Mouse (Mus musculus): Measurements from ENCODE around the gene Cdca7l. TPM values are rescaled to one million over a fixed set of nuclear protein-coding genes. Genes with fewer than 3 reads are reported as not detected.
A peak's percentile ranks its signal among the peaks of the same experiment; 100 is the strongest.

Cdca7l gene
- polyA plus RNA-seq, 1 experiment from 2014 or later, result 41.5 TPM

- ATAC-seq (ENCODE audit: insufficient number of reproducible peaks, low FRiP score, low TSS enrichment, low read depth), result peak; percentile 89
- under 1% methylated on average over 75 of the region's 75 CpGs for WGBS
- H3K27me3 ChIP-seq, result 0 out of 2 replicates have a peak, but pooled peaks cover 5% of the 10 kb centered on the region
- peak overlapping the region; percentile 82 for H3K4me3 ChIP-seq
- H3K4me1 ChIP-seq, result peaks cover 6% of the 10 kb centered on the region
- peak overlapping the region; percentile 82 for H3K27ac ChIP-seq
- H3K9ac ChIP-seq, result peak overlapping the region; percentile 77
- H3K4me2 ChIP-seq, result peak overlapping the region; percentile 95
- no peaks in the 10 kb centered on the region for H3K9me3 ChIP-seq
- no peaks in the 10 kb centered on the region for H3K36me3 ChIP-seq
Measured at GRCm38 (mm10) chr12:117843302-117844074, 39.4 kb downstream of the Cdca7l start.

DNA sequence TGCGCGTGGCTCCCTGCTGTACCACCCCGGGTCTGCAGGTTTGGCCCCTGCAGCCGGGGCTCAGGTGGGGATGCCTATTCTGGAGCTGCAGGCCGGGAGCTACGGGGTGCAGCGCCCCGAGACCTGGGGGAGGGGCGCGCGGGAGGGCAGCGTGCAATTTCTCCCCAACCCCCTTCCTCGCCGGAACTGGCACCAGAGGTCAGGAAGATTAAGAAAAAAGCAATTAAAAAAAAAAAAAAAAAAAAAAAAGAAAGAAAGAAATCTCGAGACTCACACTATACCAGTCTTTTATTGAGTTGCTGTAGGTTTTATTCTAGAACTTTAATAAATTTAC, 40.0 kb downstream of the Cdca7l start:
- H3K9me3 ChIP-seq, result no peaks in the 10 kb centered on the region
- peak overlapping the region; percentile 82 for H3K4me3 ChIP-seq
- peaks cover 6% of the 10 kb centered on the region for H3K4me1 ChIP-seq
- ATAC-seq (ENCODE audit: insufficient number of reproducible peaks, low FRiP score, low TSS enrichment, low read depth), result no peak
- 0 out of 2 replicates have a peak, but pooled peaks cover 5% of the 10 kb centered on the region for H3K27me3 ChIP-seq
- H3K9ac ChIP-seq, result peak overlapping the region; percentile 77
- H3K27ac ChIP-seq, result peak overlapping the region; percentile 82; the same call in 1 of the 2 replicates
- 1% methylated on average over 15 of the region's 15 CpGs for WGBS
- H3K4me2 ChIP-seq, result peak overlapping the region; percentile 95
- no peaks in the 10 kb centered on the region for H3K36me3 ChIP-seq

DNA sequence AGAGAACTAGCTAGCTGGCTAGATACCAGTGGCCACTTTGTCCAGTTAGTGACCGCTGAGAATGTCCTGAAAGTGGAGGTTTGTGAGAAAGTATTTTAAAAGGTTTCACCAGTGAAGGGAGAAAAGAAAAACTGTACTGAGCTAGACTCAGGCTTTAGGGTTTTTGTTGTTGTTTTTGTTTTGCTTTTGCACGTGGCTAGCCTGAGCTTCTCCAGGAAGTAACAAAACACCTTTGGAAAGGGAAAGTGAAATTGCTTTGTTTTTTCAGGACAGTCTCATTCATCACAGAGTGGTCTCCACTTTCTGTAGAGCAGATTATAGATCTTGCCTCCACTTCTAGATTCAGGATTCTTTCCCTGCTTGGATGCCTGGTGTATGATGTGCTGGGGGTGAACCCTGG, 40.8 kb downstream of the Cdca7l start:
- no peak overlapping the region for H3K27ac ChIP-seq
- ATAC-seq (ENCODE audit: insufficient number of reproducible peaks, low FRiP score, low TSS enrichment, low read depth), result no peak
- 26% methylated on average over 2 of the region's 2 CpGs for WGBS
- 0 out of 2 replicates have a peak overlapping the region, but pooled peaks have one; percentile 26 for H3K9ac ChIP-seq
- H3K4me3 ChIP-seq, result peak overlapping the region; percentile 82
- peaks cover 6% of the 10 kb centered on the region for H3K4me1 ChIP-seq
- no peaks in the 10 kb centered on the region for H3K36me3 ChIP-seq
- H3K27me3 ChIP-seq, result 0 out of 2 replicates have a peak, but pooled peaks cover 5% of the 10 kb centered on the region
- peak overlapping the region; percentile 95 for H3K4me2 ChIP-seq
- H3K9me3 ChIP-seq, result no peaks in the 10 kb centered on the region

DNA sequence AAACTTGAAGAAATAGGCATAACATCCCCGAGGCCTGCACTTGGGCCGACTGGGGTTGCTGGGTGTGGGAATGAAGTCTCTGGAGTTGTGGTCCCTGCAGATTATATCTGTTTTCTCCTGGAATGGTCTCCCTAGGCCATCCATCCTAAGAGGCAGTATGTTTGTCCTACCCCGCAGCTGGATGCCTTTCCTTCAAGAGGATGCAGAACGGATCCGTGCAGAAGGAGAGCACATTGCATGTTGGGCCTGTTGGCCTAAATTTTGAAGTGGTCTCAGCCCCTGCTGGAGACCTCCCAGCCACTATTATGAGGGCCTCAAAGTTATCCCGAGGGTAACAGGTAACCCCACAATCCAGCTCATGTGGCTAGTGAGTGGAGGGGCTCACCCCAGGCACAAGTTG, 44.5 kb downstream of the Cdca7l start:
- H3K27me3 ChIP-seq, result no peaks in the 10 kb centered on the region
- WGBS, result 91% methylated on average over 6 of the region's 6 CpGs
- H3K4me3 ChIP-seq, result no peak overlapping the region
- H3K9me3 ChIP-seq, result no peaks in the 10 kb centered on the region
- H3K4me1 ChIP-seq, result peaks cover 5% of the 10 kb centered on the region
- no peak overlapping the region for H3K27ac ChIP-seq
- no peaks in the 10 kb centered on the region for H3K36me3 ChIP-seq
- ATAC-seq (ENCODE audit: insufficient number of reproducible peaks, low FRiP score, low TSS enrichment, low read depth), result no peak
- no peak overlapping the region for H3K4me2 ChIP-seq
- no peak overlapping the region for H3K9ac ChIP-seq

- H3K27ac ChIP-seq, result no peak overlapping the region
- H3K9ac ChIP-seq, result no peak overlapping the region
- H3K4me3 ChIP-seq, result no peak overlapping the region
- no peaks in the 10 kb centered on the region for H3K9me3 ChIP-seq
- H3K4me2 ChIP-seq, result no peak overlapping the region
- H3K27me3 ChIP-seq, result no peaks in the 10 kb centered on the region
- peaks cover 3% of the 10 kb centered on the region; the same call in 1 of the 2 replicates for H3K4me1 ChIP-seq
- no peak for ATAC-seq (ENCODE audit: insufficient number of reproducible peaks, low FRiP score, low TSS enrichment, low read depth)
- WGBS, result 68% methylated on average over 10 of the region's 10 CpGs
- H3K36me3 ChIP-seq, result no peaks in the 10 kb centered on the region
Measured at GRCm38 (mm10) chr12:117850472-117850871, 46.4 kb downstream of the Cdca7l start.

DNA sequence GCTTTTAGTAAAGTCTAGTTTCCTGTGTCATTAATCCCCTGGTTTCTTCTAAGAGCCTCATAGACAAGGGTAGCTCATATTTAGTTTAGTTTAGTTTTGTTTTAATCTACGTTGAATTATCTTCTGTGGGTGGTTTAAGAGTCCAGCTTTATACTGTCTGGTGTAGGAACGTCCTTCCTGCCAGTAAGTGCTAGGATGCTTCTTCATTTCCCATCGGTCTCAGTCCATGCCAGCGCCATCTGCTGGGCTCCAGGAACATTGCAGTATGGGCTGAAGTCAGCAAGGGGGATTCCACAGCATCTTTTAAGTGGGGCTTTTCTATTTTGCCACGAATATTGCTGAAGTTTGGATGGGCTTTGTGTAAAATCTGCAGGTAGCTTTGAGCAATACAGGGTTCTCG, 49.2 kb downstream of the Cdca7l start:
- Histone ChIP-seq H3K4me1 (peaks cover 3% of the 10 kb centered on the region; the same call in 1 of the 2 replicates), H3K27me3 (no peaks in the 10 kb centered on the region), H3K4me3 (no peak overlapping the region), H3K9me3 (no peaks in the 10 kb centered on the region), H3K9ac (no peak overlapping the region), H3K27ac (no peak overlapping the region), H3K4me2 (no peak overlapping the region), H3K36me3 (no peaks in the 10 kb centered on the region)
- 32% methylated on average over 6 of the region's 6 CpGs for WGBS
- no peak for ATAC-seq (ENCODE audit: insufficient number of reproducible peaks, low FRiP score, low TSS enrichment, low read depth)

GRCm38 (mm10) chr12:117857023-117857422, 52.9 kb downstream of the Cdca7l start:
- no peak for ATAC-seq (ENCODE audit: insufficient number of reproducible peaks, low FRiP score, low TSS enrichment, low read depth)
- 78% methylated on average over 9 of the region's 9 CpGs for WGBS

GRCm38 (mm10) chr12:117857884-117858283, 53.8 kb downstream of the Cdca7l start:
- H3K4me1 ChIP-seq, result 0 out of 2 replicates have a peak, but pooled peaks cover 3% of the 10 kb centered on the region
- H3K4me3 ChIP-seq, result no peak overlapping the region
- no peak overlapping the region for H3K9ac ChIP-seq
- H3K4me2 ChIP-seq, result no peak overlapping the region
- no peak for ATAC-seq (ENCODE audit: insufficient number of reproducible peaks, low FRiP score, low TSS enrichment, low read depth)
- H3K36me3 ChIP-seq, result no peaks in the 10 kb centered on the region
- H3K27me3 ChIP-seq, result no peaks in the 10 kb centered on the region
- 85% methylated on average over 6 of the region's 6 CpGs for WGBS
- H3K9me3 ChIP-seq, result no peaks in the 10 kb centered on the region
- H3K27ac ChIP-seq, result no peak overlapping the region

More at GRCm38 (mm10) chr12:117857023-117857422, 52.9 kb downstream of the Cdca7l start:
- Histone ChIP-seq H3K27ac (no peak overlapping the region), H3K4me3 (no peak overlapping the region), H3K36me3 (no peaks in the 10 kb centered on the region), H3K27me3 (no peaks in the 10 kb centered on the region), H3K4me1 (no peaks in the 10 kb centered on the region), H3K4me2 (no peak overlapping the region), H3K9me3 (no peaks in the 10 kb centered on the region), H3K9ac (no peak overlapping the region)

DNA sequence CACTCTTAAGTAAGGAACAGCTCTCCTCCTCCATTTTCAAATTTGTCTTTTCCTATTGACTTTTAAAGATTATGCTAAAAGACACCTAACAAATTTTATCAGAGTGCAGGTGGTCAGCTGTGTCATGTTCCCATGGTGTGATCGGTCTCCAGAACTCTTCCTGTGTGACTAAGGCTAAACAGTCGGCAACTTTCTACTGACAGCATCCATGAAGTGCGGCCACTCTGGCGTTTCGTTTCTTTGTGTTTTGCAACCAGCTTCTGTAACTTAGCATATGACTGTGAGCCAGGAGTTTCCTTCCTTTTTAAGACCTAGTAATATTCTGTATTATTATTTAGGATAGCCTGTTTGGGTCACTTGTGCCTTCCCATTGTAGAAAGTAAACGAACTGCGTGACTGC, 56.8 kb downstream of the Cdca7l start:
- 73% methylated on average over 7 of the region's 7 CpGs for WGBS
- Histone ChIP-seq H3K36me3 (no peaks in the 10 kb centered on the region), H3K4me1 (0 out of 2 replicates have a peak, but pooled peaks cover 6% of the 10 kb centered on the region), H3K27me3 (no peaks in the 10 kb centered on the region), H3K9me3 (no peaks in the 10 kb centered on the region), H3K4me2 (no peak overlapping the region), H3K27ac (no peak overlapping the region), H3K4me3 (no peak overlapping the region), H3K9ac (no peak overlapping the region)
- no peak for ATAC-seq (ENCODE audit: insufficient number of reproducible peaks, low FRiP score, low TSS enrichment, low read depth)

DNA sequence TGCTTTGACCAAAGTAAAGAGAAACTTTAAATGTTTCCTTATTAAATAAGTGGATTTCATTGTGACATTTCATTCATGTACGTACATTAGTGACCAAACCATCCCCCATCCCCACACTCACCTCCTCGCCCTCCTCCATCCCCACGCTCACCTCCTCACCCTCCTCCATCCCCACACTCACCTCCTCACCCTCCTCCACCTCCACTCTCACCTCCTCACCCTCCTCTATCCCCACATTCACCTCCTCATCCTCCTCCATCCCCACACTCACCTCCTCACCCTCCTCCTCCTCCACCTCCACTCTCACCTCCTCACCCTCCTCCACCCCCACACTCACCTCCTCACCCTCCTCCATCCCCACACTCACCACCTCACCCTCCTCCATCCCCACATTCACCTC, 57.2 kb downstream of the Cdca7l start:
- Histone ChIP-seq H3K27me3 (no peaks in the 10 kb centered on the region), H3K9me3 (no peaks in the 10 kb centered on the region), H3K4me1 (0 out of 2 replicates have a peak, but pooled peaks cover 6% of the 10 kb centered on the region), H3K36me3 (no peaks in the 10 kb centered on the region), H3K9ac (no peak overlapping the region), H3K4me2 (no peak overlapping the region), H3K27ac (no peak overlapping the region), H3K4me3 (no peak overlapping the region)
- 76% methylated on average over 3 of the region's 3 CpGs for WGBS
- ATAC-seq (ENCODE audit: insufficient number of reproducible peaks, low FRiP score, low TSS enrichment, low read depth), result no peak

GRCm38 (mm10) chr12:117862655-117863054, 58.6 kb downstream of the Cdca7l start:
- H3K9ac ChIP-seq, result no peak overlapping the region
- H3K36me3 ChIP-seq, result no peaks in the 10 kb centered on the region
- no peak for ATAC-seq (ENCODE audit: insufficient number of reproducible peaks, low FRiP score, low TSS enrichment, low read depth)
- H3K4me2 ChIP-seq, result no peak overlapping the region
- 81% methylated on average over 5 of the region's 5 CpGs for WGBS
- no peak overlapping the region for H3K27ac ChIP-seq
- H3K4me1 ChIP-seq, result 0 out of 2 replicates have a peak, but pooled peaks cover 6% of the 10 kb centered on the region
- no peaks in the 10 kb centered on the region for H3K9me3 ChIP-seq
- H3K27me3 ChIP-seq, result no peaks in the 10 kb centered on the region
- H3K4me3 ChIP-seq, result no peak overlapping the region

DNA sequence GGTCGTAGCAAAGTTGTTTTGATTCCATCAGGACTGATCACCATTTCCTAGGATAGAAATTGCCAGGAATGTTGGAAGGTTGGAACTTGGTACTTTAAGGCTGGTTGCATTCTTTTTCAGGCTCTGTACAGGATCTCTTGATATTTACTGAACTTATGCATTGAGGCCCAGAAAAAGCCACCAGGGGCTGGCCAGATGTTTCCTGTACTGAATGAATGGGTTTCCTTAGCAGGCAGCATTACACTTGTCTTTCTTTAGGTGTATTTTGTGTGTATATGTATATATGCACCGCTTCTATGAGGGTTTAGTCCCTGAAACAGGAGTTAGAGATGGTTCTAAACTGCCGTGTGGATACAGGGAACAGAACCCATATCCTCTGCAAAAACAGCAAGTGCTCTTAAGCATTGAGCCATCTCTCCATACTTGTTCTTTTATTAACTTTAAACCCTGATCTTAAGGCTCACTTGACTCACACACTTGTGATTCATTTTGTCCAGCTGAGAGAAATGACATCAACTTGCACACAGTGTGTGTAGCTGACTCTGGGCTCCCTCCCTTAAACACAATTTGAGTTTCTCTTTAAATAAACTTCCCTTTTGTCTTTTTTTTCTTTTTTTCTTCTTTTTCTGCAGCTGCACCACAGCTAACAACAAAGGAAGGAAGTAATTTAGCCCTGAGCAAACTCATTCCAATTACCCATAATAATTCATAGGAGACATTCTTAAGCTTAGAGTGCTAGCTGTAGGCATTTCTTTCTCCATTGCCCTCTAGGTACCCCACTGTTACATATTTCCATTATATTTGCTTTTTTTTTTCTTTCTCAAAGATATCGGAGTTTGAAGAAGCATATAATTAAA, 63.8 kb downstream of the Cdca7l start:
- no peaks in the 10 kb centered on the region for H3K27me3 ChIP-seq
- no peak overlapping the region for H3K4me3 ChIP-seq
- H3K9me3 ChIP-seq, result no peaks in the 10 kb centered on the region
- no peak for ATAC-seq (ENCODE audit: insufficient number of reproducible peaks, low FRiP score, low TSS enrichment, low read depth)
- H3K27ac ChIP-seq, result peak overlapping the region; percentile 43; the same call in 1 of the 2 replicates
- H3K9ac ChIP-seq, result no peak overlapping the region
- no peak overlapping the region for H3K4me2 ChIP-seq
- 64% methylated on average over 4 of the region's 4 CpGs for WGBS
- H3K4me1 ChIP-seq, result 0 out of 2 replicates have a peak, but pooled peaks cover 3% of the 10 kb centered on the region
- H3K36me3 ChIP-seq, result peaks cover 16% of the 10 kb centered on the region; the same call in 1 of the 2 replicates
